Mouse (Mus musculus) midbrain, embryonic 13.5 days (tissue): ENCODE data around the gene Tnpo2. TPM values are rescaled to one million over a fixed set of nuclear protein-coding genes. Genes with fewer than 3 reads are reported as not detected.
"Not testable (repeated sequence)": the region's sequence is repeated elsewhere in the genome, so short reads cannot be mapped to it uniquely, and the experiment has no call there.

Experiments used
- ATAC-seq: fragments of 200-750 bp; cut with Nextera tagmentation; 2 replicates; pipeline ENCODE4 v1.8.0; 2017; ENCODE audit warnings: mild to moderate bottlenecking, moderate TSS enrichment, moderate library complexity
- H3K27ac ChIP-seq: fragments of 300-500 bp; sonication (generic); 2 replicates; pipeline ENCODE4 v1.5.1; 2015; ENCODE audit warnings: inconsistent platforms, mild to moderate bottlenecking, moderate library complexity
- H3K27me3 ChIP-seq: fragments of 300-500 bp; sonication (generic); 2 replicates; pipeline ENCODE4 v1.6.1; 2015; ENCODE audit warnings: mild to moderate bottlenecking, inconsistent platforms
- H3K36me3 ChIP-seq: fragments of 300-500 bp; sonication (generic); 2 replicates; pipeline ENCODE4 v1.6.1; 2015; ENCODE audit warnings: mild to moderate bottlenecking, inconsistent platforms
- H3K4me1 ChIP-seq: fragments of 300-500 bp; sonication (generic); replicated peaks from 2 replicates; pipeline ENCODE4 v1.6.1; 2015; ENCODE audit warnings: inconsistent platforms
- H3K4me2 ChIP-seq: fragments of 300-500 bp; sonication (generic); replicated peaks from 2 replicates; pipeline ENCODE4 v1.6.1; 2015; ENCODE audit warnings: moderate library complexity, mild to moderate bottlenecking, inconsistent platforms
- H3K4me3 ChIP-seq: fragments of 300-500 bp; sonication (generic); replicated peaks from 2 replicates; pipeline ENCODE4 v1.5.1; 2015; ENCODE audit warnings: mild to moderate bottlenecking, inconsistent platforms
- H3K9ac ChIP-seq: fragments of 300-500 bp; sonication (generic); replicated peaks from 2 replicates; pipeline ENCODE4 v1.6.1; 2015; ENCODE audit warnings: mild to moderate bottlenecking, inconsistent platforms
- H3K9me3 ChIP-seq: fragments of 300-500 bp; sonication (generic); 2 replicates; pipeline ENCODE4 v1.6.1; 2016; ENCODE audit warnings: mild to moderate bottlenecking, inconsistent platforms
- WGBS: fragments of 180-500 bp; shearing (Covaris S2); methylation state at CpG from one replicate; pipeline ENCODE4 v1.1.7; 2015; 5-methylcytosine and 5-hydroxymethylcytosine counted together
- polyA plus RNA-seq: library from polyadenylated mRNA; unstranded; fragments of >200 nt; fragmentation: Nextera tagmentation; extraction: Ambion mirVana; gene quantifications from 2 replicates; pipeline ENCODE4 v1.2.1, GENCODE M21; 2015

Tnpo2 gene
- polyA plus RNA-seq, 1 experiment from 2014 or later: 51.7 TPM

- no peaks in the 10 kb centered on the region for H3K9me3 ChIP-seq
- WGBS: 80% methylated on average over 9 of the region's 9 CpGs
- no peak overlapping the region for H3K27ac ChIP-seq
- H3K4me2 ChIP-seq: no peak overlapping the region
- peaks cover 52% of the 10 kb centered on the region for H3K36me3 ChIP-seq
- no peaks in the 10 kb centered on the region for H3K27me3 ChIP-seq
- no peak overlapping the region for H3K9ac ChIP-seq
- no peak overlapping the region for H3K4me3 ChIP-seq
- peaks cover 25% of the 10 kb centered on the region for H3K4me1 ChIP-seq
- no peak for ATAC-seq
Observed at GRCm38 (mm10) chr8:85076001-85076400, 39.3 kb downstream of the Tnpo2 start.

- peaks cover 52% of the 10 kb centered on the region for H3K36me3 ChIP-seq
- 4% methylated on average over 2 of the region's 2 CpGs for WGBS
- H3K4me2 ChIP-seq: no peak overlapping the region
- H3K27me3 ChIP-seq: no peaks in the 10 kb centered on the region
- H3K4me3 ChIP-seq: no peak overlapping the region
- 0 out of 2 replicates have a peak overlapping the region, but pooled peaks have one; percentile 2 for H3K9ac ChIP-seq
- ATAC-seq: peak; percentile 53; the same call in 1 of the 2 replicates
- peaks cover 32% of the 10 kb centered on the region for H3K4me1 ChIP-seq
- no peaks in the 10 kb centered on the region for H3K9me3 ChIP-seq
- H3K27ac ChIP-seq: no peak overlapping the region
Observed at GRCm38 (mm10) chr8:85076993-85077392, 40.3 kb downstream of the Tnpo2 start.

GRCm38 (mm10) chr8:85080214-85080531 is 43.5 kb downstream of the Tnpo2 start:
- H3K4me2 ChIP-seq: peak overlapping the region; percentile 96
- peak overlapping the region; percentile 88 for H3K9ac ChIP-seq
- peaks cover 30% of the 10 kb centered on the region for H3K36me3 ChIP-seq
- ATAC-seq: no peak
- H3K27ac ChIP-seq: peak overlapping the region; percentile 40; the same call in 1 of the 2 replicates
- H3K4me3 ChIP-seq: peak overlapping the region; percentile 82
- no peaks in the 10 kb centered on the region for H3K27me3 ChIP-seq
- under 1% methylated on average over 25 of the region's 25 CpGs for WGBS
- peaks cover 36% of the 10 kb centered on the region for H3K4me1 ChIP-seq
- H3K9me3 ChIP-seq: no peaks in the 10 kb centered on the region

- no peaks in the 10 kb centered on the region for H3K9me3 ChIP-seq
- H3K36me3 ChIP-seq: peaks cover 29% of the 10 kb centered on the region
- H3K27me3 ChIP-seq: no peaks in the 10 kb centered on the region
- peaks cover 36% of the 10 kb centered on the region for H3K4me1 ChIP-seq
- H3K4me3 ChIP-seq: peak within 1 kb of the TSS; percentile 82
- peak within 1 kb of the TSS; percentile 40; the same call in 1 of the 2 replicates for H3K27ac ChIP-seq
- peak within 1 kb of the TSS; percentile 96 for H3K4me2 ChIP-seq
- whole genome bisulfite sequencing: under 1% methylated on average over 30 of the region's 30 CpGs
- peak within 1 kb of the TSS; percentile 88 for H3K9ac ChIP-seq
- peak; percentile 26 for ATAC-seq
Observed at GRCm38 (mm10) chr8:85080532-85081215, 44.0 kb downstream of the Tnpo2 start, which contains the start of gene Wdr83os. Wdr83os (plus strand) TSS chr8:85080740.

- no peaks in the 10 kb centered on the region for H3K27me3 ChIP-seq
- H3K4me2 ChIP-seq: peak within 1 kb of the TSS; percentile 96
- ATAC-seq: peak; percentile 40
- H3K27ac ChIP-seq: peak within 1 kb of the TSS; percentile 40; the same call in 1 of the 2 replicates
- H3K4me3 ChIP-seq: peak within 1 kb of the TSS; percentile 82
- peak within 1 kb of the TSS; percentile 88 for H3K9ac ChIP-seq
- no peaks in the 10 kb centered on the region for H3K9me3 ChIP-seq
- H3K4me1 ChIP-seq: peaks cover 36% of the 10 kb centered on the region
- peaks cover 24% of the 10 kb centered on the region for H3K36me3 ChIP-seq
- WGBS: 3% methylated on average over 9 of the region's 9 CpGs
Observed at GRCm38 (mm10) chr8:85081216-85081555, 44.5 kb downstream of the Tnpo2 start, which contains the start of gene Wdr83. Wdr83 (minus strand) TSS chr8:85081306.

GRCm38 (mm10) chr8:85082169-85082568 is 45.5 kb downstream of the Tnpo2 start:
- H3K4me3 ChIP-seq, H3K27me3 ChIP-seq, H3K27ac ChIP-seq, ATAC-seq, H3K9me3 ChIP-seq, H3K9ac ChIP-seq: not testable (repeated sequence)
- H3K4me2 ChIP-seq: peak overlapping the region; percentile 96
- WGBS: 94% methylated on average over 4 of the region's 4 CpGs
- peaks cover 23% of the 10 kb centered on the region for H3K36me3 ChIP-seq
- peaks cover 36% of the 10 kb centered on the region for H3K4me1 ChIP-seq

GRCm38 (mm10) chr8:85083108-85083813 is 46.5 kb downstream of the Tnpo2 start, which contains the start of gene Man2b1:
Man2b1 (plus strand) TSS chr8:85083270.
- peak; percentile 88 for ATAC-seq
- Histone ChIP-seq H3K27ac (no peak within 1 kb of the TSS), H3K4me3 (peak within 1 kb of the TSS; percentile 61), H3K27me3 (no peaks in the 10 kb centered on the region), H3K9ac (peak within 1 kb of the TSS; percentile 77), H3K9me3 (no peaks in the 10 kb centered on the region), H3K4me1 (peaks cover 36% of the 10 kb centered on the region), H3K4me2 (peak within 1 kb of the TSS; percentile 87), H3K36me3 (peaks cover 24% of the 10 kb centered on the region)
- 2% methylated on average over 30 of the region's 30 CpGs for WGBS

GRCm38 (mm10) chr8:85084633-85085032 is 47.9 kb downstream of the Tnpo2 start:
- peaks cover 30% of the 10 kb centered on the region for H3K36me3 ChIP-seq
- H3K4me3 ChIP-seq: no peak overlapping the region
- ATAC-seq: no peak
- WGBS: 90% methylated on average over 8 of the region's 8 CpGs
- H3K9ac ChIP-seq: no peak overlapping the region
- no peak overlapping the region for H3K27ac ChIP-seq
- no peak overlapping the region for H3K4me2 ChIP-seq
- no peaks in the 10 kb centered on the region for H3K9me3 ChIP-seq
- H3K27me3 ChIP-seq: no peaks in the 10 kb centered on the region
- peaks cover 31% of the 10 kb centered on the region for H3K4me1 ChIP-seq

- 86% methylated on average over 3 of the region's 3 CpGs for WGBS
- no peak for ATAC-seq
Observed at GRCm38 (mm10) chr8:85086238-85086637, 49.5 kb downstream of the Tnpo2 start.

GRCm38 (mm10) chr8:85088771-85089170 is 52.1 kb downstream of the Tnpo2 start:
- peaks cover 47% of the 10 kb centered on the region for H3K36me3 ChIP-seq
- peaks cover 5% of the 10 kb centered on the region for H3K4me1 ChIP-seq
- no peaks in the 10 kb centered on the region for H3K27me3 ChIP-seq
- H3K9me3 ChIP-seq: no peaks in the 10 kb centered on the region
- no peak overlapping the region for H3K27ac ChIP-seq
- ATAC-seq: no peak
- no peak overlapping the region for H3K9ac ChIP-seq
- 87% methylated on average over 2 of the region's 2 CpGs for WGBS
- H3K4me2 ChIP-seq: no peak overlapping the region
- H3K4me3 ChIP-seq: no peak overlapping the region

More at GRCm38 (mm10) chr8:85086238-85086637, 49.5 kb downstream of the Tnpo2 start:
- Histone ChIP-seq H3K9ac (no peak overlapping the region), H3K36me3 (peaks cover 36% of the 10 kb centered on the region), H3K9me3 (no peaks in the 10 kb centered on the region), H3K27me3 (no peaks in the 10 kb centered on the region), H3K4me1 (peaks cover 26% of the 10 kb centered on the region), H3K4me2 (no peak overlapping the region), H3K4me3 (no peak overlapping the region), H3K27ac (no peak overlapping the region)

- WGBS: 93% methylated on average over 11 of the region's 11 CpGs
- peaks cover 59% of the 10 kb centered on the region for H3K36me3 ChIP-seq
- H3K4me1 ChIP-seq: no peaks in the 10 kb centered on the region
- H3K4me3 ChIP-seq: no peak overlapping the region
- no peak overlapping the region for H3K4me2 ChIP-seq
- no peaks in the 10 kb centered on the region for H3K27me3 ChIP-seq
- no peak overlapping the region for H3K9ac ChIP-seq
- no peaks in the 10 kb centered on the region for H3K9me3 ChIP-seq
- ATAC-seq: no peak
- H3K27ac ChIP-seq: no peak overlapping the region
Observed at GRCm38 (mm10) chr8:85090856-85091255, 54.1 kb downstream of the Tnpo2 start.

GRCm38 (mm10) chr8:85091526-85092090 is 54.9 kb downstream of the Tnpo2 start:
- Histone ChIP-seq H3K4me1 (no peaks in the 10 kb centered on the region), H3K4me2 (no peak overlapping the region), H3K4me3 (no peak overlapping the region), H3K9ac (no peak overlapping the region), H3K27ac (no peak overlapping the region), H3K36me3 (peaks cover 65% of the 10 kb centered on the region), H3K27me3 (no peaks in the 10 kb centered on the region), H3K9me3 (no peaks in the 10 kb centered on the region)
- WGBS: 31% methylated on average over 21 of the region's 21 CpGs
- no peak for ATAC-seq
